Mouse (Mus musculus) forebrain, embryonic 13.5 days (tissue): ENCODE data around the gene Tmem74b. TPM values are rescaled to one million over a fixed set of nuclear protein-coding genes. Genes with fewer than 3 reads are reported as not detected.

Source experiments
- ATAC-seq: fragments of 200-750 bp; cut with Nextera tagmentation; 2 replicates; pipeline ENCODE4 v1.8.0; 2017
- H3K27ac ChIP-seq: fragments of 300-500 bp; sonication (generic); 2 replicates; pipeline ENCODE4 v1.5.1; 2015; ENCODE audit warnings: inconsistent platforms, mild to moderate bottlenecking, moderate library complexity
- H3K27me3 ChIP-seq: fragments of 300-500 bp; sonication (generic); 2 replicates; pipeline ENCODE4 v1.6.1; 2015; ENCODE audit warnings: mild to moderate bottlenecking, inconsistent platforms
- H3K36me3 ChIP-seq: fragments of 300-500 bp; sonication (generic); 2 replicates; pipeline ENCODE4 v1.6.1; 2015; ENCODE audit warnings: mild to moderate bottlenecking, inconsistent platforms; ENCODE audit not compliant: poor library complexity, severe bottlenecking
- H3K4me1 ChIP-seq: fragments of 300-500 bp; sonication (generic); 2 replicates; pipeline ENCODE4 v1.6.1; 2015; ENCODE audit warnings: inconsistent platforms
- H3K4me2 ChIP-seq: fragments of 300-500 bp; sonication (generic); 2 replicates; pipeline ENCODE4 v1.6.1; 2015; ENCODE audit warnings: inconsistent platforms, mild to moderate bottlenecking, moderate library complexity
- H3K4me3 ChIP-seq: fragments of 300-500 bp; sonication (generic); 2 replicates; pipeline ENCODE4 v1.5.1; 2015; ENCODE audit warnings: mild to moderate bottlenecking, inconsistent platforms
- H3K9ac ChIP-seq: fragments of 300-500 bp; sonication (generic); 2 replicates; pipeline ENCODE4 v1.6.1; 2015; ENCODE audit warnings: mild to moderate bottlenecking, inconsistent platforms
- H3K9me3 ChIP-seq: fragments of 300-500 bp; sonication (generic); replicated peaks from 2 replicates; pipeline ENCODE4 v1.6.1; 2016; ENCODE audit warnings: inconsistent platforms
- WGBS: fragments of 180-500 bp; shearing (Covaris S2); methylation state at CpG from one replicate; pipeline ENCODE4 v1.1.7; 2015; 5-methylcytosine and 5-hydroxymethylcytosine counted together
- polyA plus RNA-seq: library from polyadenylated mRNA; unstranded; fragments of >200 nt; fragmentation: Nextera tagmentation; extraction: Ambion mirVana; gene quantifications from 2 replicates; pipeline ENCODE4 v1.2.1, GENCODE M21; 2015

The Tmem74b gene
- polyA plus RNA-seq, 1 experiment from 2014 or later: 13.3 TPM

DNA sequence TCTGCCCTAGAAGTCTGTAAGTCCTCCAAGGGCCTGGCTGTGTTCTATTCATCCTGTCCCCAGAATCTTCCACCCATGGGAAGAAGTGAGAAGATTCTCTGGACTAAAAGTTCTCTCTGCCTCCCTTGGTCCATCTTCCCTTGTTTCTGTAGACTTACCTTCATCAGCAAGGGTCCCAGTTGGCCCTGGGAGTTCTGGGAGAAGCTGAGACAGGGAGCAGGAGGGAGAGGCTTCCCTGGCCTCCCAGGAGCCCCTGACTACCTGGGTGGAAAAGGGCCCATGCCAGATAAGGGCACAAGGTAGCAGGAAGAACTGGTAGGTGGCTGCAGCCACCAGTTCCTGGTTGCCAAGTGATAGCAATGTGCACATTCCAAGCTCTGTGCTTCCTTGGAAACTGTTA, 42.0 kb downstream of the Tmem74b start, which contains the start of gene Psmf1:
TSS of gene Psmf1 (minus strand) at position 342 of the 400 bp plus-strand sequence.
- Histone ChIP-seq H3K36me3 (no peaks in the 10 kb centered on the region), H3K9me3 (no peaks in the 10 kb centered on the region), H3K9ac (no peak within 1 kb of the TSS), H3K4me3 (no peak within 1 kb of the TSS), H3K27me3 (peaks cover 13% of the 10 kb centered on the region; the same call in 1 of the 2 replicates), H3K4me1 (peaks cover 25% of the 10 kb centered on the region), H3K27ac (no peak within 1 kb of the TSS), H3K4me2 (no peak within 1 kb of the TSS)
- no peak for ATAC-seq

GRCm38 (mm10) chr2:151747847-151748705, 46.3 kb downstream of the Tmem74b start:
- Histone ChIP-seq H3K4me2 (peak overlapping the region; percentile 16), H3K27me3 (peaks cover 16% of the 10 kb centered on the region; the same call in 1 of the 2 replicates), H3K9me3 (no peaks in the 10 kb centered on the region), H3K4me3 (no peak overlapping the region), H3K4me1 (no peaks in the 10 kb centered on the region), H3K27ac (no peak overlapping the region), H3K9ac (0 out of 2 replicates have a peak overlapping the region, but pooled peaks have one; percentile 16), H3K36me3 (no peaks in the 10 kb centered on the region)
- ATAC-seq: peak; percentile 87
- 19% methylated on average over 19 of the region's 19 CpGs for WGBS

DNA sequence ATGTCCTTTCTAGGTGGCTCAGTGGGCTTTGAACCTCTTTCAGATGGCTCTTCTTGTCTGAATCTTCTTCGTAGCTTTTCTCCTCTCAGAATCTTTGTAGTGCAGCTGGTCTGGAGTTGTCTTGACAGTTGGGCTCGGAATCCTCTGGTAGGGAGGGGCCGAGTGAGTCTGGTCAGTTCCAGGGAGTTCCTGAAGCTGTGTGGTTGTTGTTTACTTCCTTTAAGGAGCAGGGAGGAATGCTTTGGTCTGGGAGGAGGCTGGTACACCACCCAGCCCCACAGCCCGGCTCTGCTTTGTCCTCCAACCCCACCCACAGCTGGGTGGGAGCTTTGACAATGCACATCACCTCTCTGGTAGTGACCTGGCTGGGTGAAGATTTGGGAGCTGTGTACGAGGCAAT, 49.5 kb downstream of the Tmem74b start:
- no peak overlapping the region for H3K4me3 ChIP-seq
- H3K27me3 ChIP-seq: peaks cover 11% of the 10 kb centered on the region; the same call in 1 of the 2 replicates
- no peaks in the 10 kb centered on the region for H3K9me3 ChIP-seq
- no peak overlapping the region for H3K27ac ChIP-seq
- H3K36me3 ChIP-seq: no peaks in the 10 kb centered on the region
- H3K4me2 ChIP-seq: no peak overlapping the region
- H3K4me1 ChIP-seq: no peaks in the 10 kb centered on the region
- ATAC-seq: no peak
- H3K9ac ChIP-seq: no peak overlapping the region
- WGBS: 70% methylated on average over 5 of the region's 5 CpGs

- WGBS: 56% methylated on average over 9 of the region's 9 CpGs
- no peaks in the 10 kb centered on the region for H3K9me3 ChIP-seq
- no peak for ATAC-seq
Observed at GRCm38 (mm10) chr2:151756277-151757061, 54.7 kb downstream of the Tmem74b start.

DNA sequence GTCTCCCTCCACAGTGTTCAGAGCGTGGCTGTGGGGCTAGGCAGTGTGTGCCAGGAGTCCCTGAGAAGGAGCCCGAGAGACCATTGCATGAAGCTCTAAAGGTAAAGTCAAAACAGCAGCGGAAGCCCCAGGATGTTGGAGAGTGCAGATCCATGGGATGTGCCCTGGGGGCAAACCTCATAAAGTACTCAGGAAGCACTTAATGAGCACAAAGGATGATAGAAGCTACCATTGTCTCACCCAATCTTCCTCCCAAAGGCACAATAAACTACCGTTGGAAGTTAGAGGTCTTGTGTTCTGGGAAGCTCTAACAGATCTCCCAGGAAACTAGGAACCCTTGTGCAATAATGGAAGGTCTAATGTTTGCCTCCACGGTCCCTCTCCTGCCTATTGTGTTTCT, 55.6 kb downstream of the Tmem74b start:
- H3K36me3 ChIP-seq: no peaks in the 10 kb centered on the region
- H3K4me1 ChIP-seq: no peaks in the 10 kb centered on the region
- no peak overlapping the region for H3K4me3 ChIP-seq
- ATAC-seq: no peak
- WGBS: 76% methylated on average over 5 of the region's 5 CpGs
- no peaks in the 10 kb centered on the region for H3K9me3 ChIP-seq
- no peak overlapping the region for H3K4me2 ChIP-seq
- H3K9ac ChIP-seq: no peak overlapping the region
- H3K27me3 ChIP-seq: no peaks in the 10 kb centered on the region
- no peak overlapping the region for H3K27ac ChIP-seq

More at GRCm38 (mm10) chr2:151756277-151757061, 54.7 kb downstream of the Tmem74b start:
- no peak overlapping the region for H3K4me3 ChIP-seq
- H3K9ac ChIP-seq: no peak overlapping the region
- no peaks in the 10 kb centered on the region for H3K27me3 ChIP-seq
- no peak overlapping the region for H3K27ac ChIP-seq
- no peaks in the 10 kb centered on the region for H3K36me3 ChIP-seq
- no peak overlapping the region for H3K4me2 ChIP-seq
- no peaks in the 10 kb centered on the region for H3K4me1 ChIP-seq

- H3K27ac ChIP-seq: no peak overlapping the region
- no peaks in the 10 kb centered on the region for H3K9me3 ChIP-seq
- no peaks in the 10 kb centered on the region for H3K4me1 ChIP-seq
- no peaks in the 10 kb centered on the region for H3K27me3 ChIP-seq
- no peak overlapping the region for H3K4me3 ChIP-seq
- no peak overlapping the region for H3K9ac ChIP-seq
- H3K36me3 ChIP-seq: no peaks in the 10 kb centered on the region
- no peak for ATAC-seq
- WGBS: 48% methylated on average over 1 of the region's 1 CpGs
- H3K4me2 ChIP-seq: no peak overlapping the region
Observed at GRCm38 (mm10) chr2:151758806-151759353, 57.1 kb downstream of the Tmem74b start.

Other genes starting within 250 kb of the Tmem74b start
- gene 4921509C19Rik, start 225.9 kb upstream of the Tmem74b start, polyA plus RNA-seq: not detected in 2 replicates
- 282 and 294 TPM in 2 replicates for gene Nsfl1c, start 207.8 kb upstream of the Tmem74b start, polyA plus RNA-seq
- gene Fkbp1a, start 159.5 kb upstream of the Tmem74b start, polyA plus RNA-seq: 529 and 558 TPM in 2 replicates
- 0.35 and 0.58 TPM in 2 replicates for gene Sdcbp2, start 129.4 kb upstream of the Tmem74b start, polyA plus RNA-seq
- 4.7 and 4.9 TPM in 2 replicates for gene Snph, start 69.4 kb upstream of the Tmem74b start, polyA plus RNA-seq
- gene Rad21l, start 33.5 kb upstream of the Tmem74b start, polyA plus RNA-seq: 0.10 TPM in 1 of 2 replicates, not detected in the other
- 49.9 and 50.9 TPM in 2 replicates for gene Psmf1, start 42.2 kb downstream of the Tmem74b start, polyA plus RNA-seq
- 0.06 TPM in 1 of 2 replicates, not detected in the other for gene Rspo4, start 140.9 kb downstream of the Tmem74b start, polyA plus RNA-seq
- gene Angpt4, start 209.2 kb downstream of the Tmem74b start, polyA plus RNA-seq: not detected in 2 replicates